Mouse (Mus musculus) stomach, postnatal 0 days (tissue): Measurements from ENCODE around the gene Sphk2. TPM values are rescaled to one million over a fixed set of nuclear protein-coding genes. Genes with fewer than 3 reads are reported as not detected.

ENCODE experiments used
- ATAC-seq: fragments of 200-750 bp; cut with Nextera tagmentation; 2 replicates; pipeline ENCODE4 v1.8.0; 2017; ENCODE audit not compliant: low FRiP score, low TSS enrichment
- DNase-seq: peaks from one replicate; pipeline ENCODE4 v3.0.0-alpha.2; 2016; ENCODE audit warnings: low spot score
- H3K27ac ChIP-seq: fragments of 300-500 bp; sonication (generic); replicated peaks from 2 replicates; pipeline ENCODE4 v1.5.1; 2014; ENCODE audit warnings: mild to moderate bottlenecking, control low read depth
- H3K27me3 ChIP-seq: fragments of 300-500 bp; sonication (generic); 2 replicates; pipeline ENCODE4 v1.6.1; 2014; ENCODE audit warnings: low read length; ENCODE audit not compliant: control insufficient read depth, insufficient read depth
- H3K36me3 ChIP-seq: fragments of 300-500 bp; sonication (generic); 2 replicates; pipeline ENCODE4 v1.6.1; 2014; ENCODE audit warnings: low read length, mixed read lengths; ENCODE audit not compliant: control insufficient read depth, insufficient read depth
- H3K4me1 ChIP-seq: fragments of 300-500 bp; sonication (generic); replicated peaks from 2 replicates; pipeline ENCODE4 v1.6.1; 2014; ENCODE audit warnings: antibody characterized with exemption; ENCODE audit not compliant: control insufficient read depth, insufficient read depth
- H3K4me2 ChIP-seq: fragments of 300-500 bp; sonication (generic); replicated peaks from 2 replicates; pipeline ENCODE4 v1.6.1; 2014; ENCODE audit warnings: low read depth, mild to moderate bottlenecking, control low read depth, moderate library complexity
- H3K4me3 ChIP-seq: fragments of 300-500 bp; sonication (generic); 2 replicates; pipeline ENCODE4 v1.5.1; 2014; ENCODE audit warnings: low read depth, low read length, control low read depth
- H3K9ac ChIP-seq: fragments of 300-500 bp; sonication (generic); 2 replicates; pipeline ENCODE4 v1.6.1; 2014; ENCODE audit warnings: mild to moderate bottlenecking, low read length, control low read depth, mixed read lengths
- H3K9me3 ChIP-seq: fragments of 300-500 bp; sonication (generic); 2 replicates; pipeline ENCODE4 v1.6.1; 2016; ENCODE audit warnings: low read length; ENCODE audit not compliant: control insufficient read depth
- CTCF ChIP-seq: IDR thresholded peaks from 2 replicates; pipeline ENCODE4 v1.5.1; 2016; ENCODE audit warnings: antibody characterized with exemption, low read depth, mild to moderate bottlenecking, moderate library complexity
- EP300 ChIP-seq: optimal IDR thresholded peaks from 2 replicates; pipeline ENCODE3; 2016; ENCODE audit warnings: antibody characterized with exemption
- WGBS: fragments of 180-500 bp; shearing (Covaris S2); extraction: QIAGEN DNeasy Blood & Tissue Kit; methylation state at CpG from one replicate; pipeline ENCODE4 v1.1.7; 2014; 5-methylcytosine and 5-hydroxymethylcytosine counted together
- polyA plus RNA-seq: library from polyadenylated mRNA; unstranded; fragments of >200 nt; fragmentation: Nextera tagmentation; extraction: Ambion mirVana; gene quantifications from 2 replicates; pipeline ENCODE4 v1.2.1, GENCODE M21; 2015

Gene Sphk2
- polyA plus RNA-seq, 1 experiment from 2014 or later: 23.6 TPM

- no peaks in the 10 kb centered on the region for H3K4me1 ChIP-seq
- H3K27ac ChIP-seq: no peak overlapping the region
- no peak for ATAC-seq
- H3K4me3 ChIP-seq: no peak overlapping the region
- H3K36me3 ChIP-seq: no peaks in the 10 kb centered on the region
- H3K9me3 ChIP-seq: no peaks in the 10 kb centered on the region
- 14% methylated on average over 6 of the region's 6 CpGs for WGBS
- no peak overlapping the region for H3K9ac ChIP-seq
- no peak for DNase-seq
- H3K4me2 ChIP-seq: no peak overlapping the region
- TF ChIP-seq EP300 (no peak), CTCF (no peak)
- no peaks in the 10 kb centered on the region for H3K27me3 ChIP-seq
Measured at GRCm38 (mm10) chr7:45695098-45695497, 22.7 kb downstream of the Sphk2 start.

- WGBS: 91% methylated on average over 50 of the region's 50 CpGs
- DNase-seq (no peak), ATAC-seq (no peak)
- H3K4me1 ChIP-seq: no peaks in the 10 kb centered on the region
- no peaks in the 10 kb centered on the region for H3K9me3 ChIP-seq
- H3K4me3 ChIP-seq: no peak within 1 kb of the TSS
- no peak within 1 kb of the TSS for H3K27ac ChIP-seq
- H3K9ac ChIP-seq: no peak within 1 kb of the TSS
- no peak within 1 kb of the TSS for H3K4me2 ChIP-seq
- H3K27me3 ChIP-seq: no peaks in the 10 kb centered on the region
- TF ChIP-seq CTCF: no peak
- no peak for TF ChIP-seq EP300
- no peaks in the 10 kb centered on the region for H3K36me3 ChIP-seq
Measured at GRCm38 (mm10) chr7:45693921-45694591, 23.7 kb downstream of the Sphk2 start, which contains the start of gene Sec1. Sec1 (minus strand) TSS chr7:45694402.

- no peak for TF ChIP-seq EP300
- no peak for TF ChIP-seq CTCF
- Histone ChIP-seq H3K4me2 (no peak overlapping the region), H3K4me1 (no peaks in the 10 kb centered on the region), H3K9ac (no peak overlapping the region), H3K4me3 (no peak overlapping the region), H3K27ac (no peak overlapping the region), H3K36me3 (no peaks in the 10 kb centered on the region), H3K27me3 (no peaks in the 10 kb centered on the region), H3K9me3 (no peaks in the 10 kb centered on the region)
- 76% methylated on average over 2 of the region's 2 CpGs for WGBS
- DNase-seq: no peak
- no peak for ATAC-seq
Measured at GRCm38 (mm10) chr7:45692364-45692763, 25.4 kb downstream of the Sphk2 start.

GRCm38 (mm10) chr7:45689800-45690199 lies 28.0 kb downstream of the Sphk2 start:
- WGBS: 66% methylated on average over 11 of the region's 11 CpGs
- H3K4me1 ChIP-seq: peaks cover 7% of the 10 kb centered on the region; the same call in 1 of the 2 replicates
- ATAC-seq: no peak
- H3K27ac ChIP-seq: no peak overlapping the region
- no peaks in the 10 kb centered on the region for H3K9me3 ChIP-seq
- no peak overlapping the region for H3K4me2 ChIP-seq
- H3K27me3 ChIP-seq: no peaks in the 10 kb centered on the region
- H3K4me3 ChIP-seq: no peak overlapping the region
- H3K9ac ChIP-seq: no peak overlapping the region
- no peak for DNase-seq
- TF ChIP-seq EP300 (no peak), CTCF (no peak)
- no peaks in the 10 kb centered on the region for H3K36me3 ChIP-seq

- H3K36me3 ChIP-seq: no peaks in the 10 kb centered on the region
- H3K27me3 ChIP-seq: no peaks in the 10 kb centered on the region
- no peak overlapping the region for H3K4me3 ChIP-seq
- ATAC-seq (no peak), DNase-seq (no peak)
- H3K9ac ChIP-seq: no peak overlapping the region
- H3K9me3 ChIP-seq: no peaks in the 10 kb centered on the region
- H3K4me1 ChIP-seq: peaks cover 7% of the 10 kb centered on the region; the same call in 1 of the 2 replicates
- no peak for TF ChIP-seq CTCF
- TF ChIP-seq EP300: no peak
- no peak overlapping the region for H3K27ac ChIP-seq
- WGBS: 65% methylated on average over 6 of the region's 6 CpGs
- no peak overlapping the region for H3K4me2 ChIP-seq
Measured at GRCm38 (mm10) chr7:45689099-45689498, 28.7 kb downstream of the Sphk2 start.

- WGBS: 53% methylated on average over 3 of the region's 3 CpGs
- peaks cover 7% of the 10 kb centered on the region; the same call in 1 of the 2 replicates for H3K4me1 ChIP-seq
- H3K36me3 ChIP-seq: no peaks in the 10 kb centered on the region
- no peaks in the 10 kb centered on the region for H3K9me3 ChIP-seq
- TF ChIP-seq CTCF (no peak), EP300 (no peak)
- DNase-seq: no peak
- no peak for ATAC-seq
- no peaks in the 10 kb centered on the region for H3K27me3 ChIP-seq
- H3K4me2 ChIP-seq: no peak overlapping the region
- H3K27ac ChIP-seq: no peak overlapping the region
- no peak overlapping the region for H3K9ac ChIP-seq
- no peak overlapping the region for H3K4me3 ChIP-seq
Measured at GRCm38 (mm10) chr7:45686841-45687240, 31.0 kb downstream of the Sphk2 start.
